Mouse (Mus musculus): ENCODE results near the gene Arid1b.

Arid1b gene

GRCm38 (mm10) chr17:5055412-5055811, 61.3 kb downstream of the Arid1b start:
- in situ Hi-C loops (cut with MboI, MseI) = no loop called here

- in situ Hi-C loops (cut with MboI, MseI) = no loop called here
These were observed 62.5 kb downstream of the Arid1b start for GRCm38 (mm10) chr17:5056654-5057053.

GRCm38 (mm10) chr17:5057286-5057685, 63.2 kb downstream of the Arid1b start:
- in situ Hi-C loops (cut with MboI, MseI) = no loop called here

- in situ Hi-C loops (cut with MboI, MseI) = no loop called here
These were observed 64.0 kb downstream of the Arid1b start for GRCm38 (mm10) chr17:5057944-5058720.

- in situ Hi-C loops (cut with MboI, MseI) = no loop called here
These were observed 65.0 kb downstream of the Arid1b start for GRCm38 (mm10) chr17:5059092-5059601.

- in situ Hi-C loops (cut with MboI, MseI) = no loop called here
These were observed 66.5 kb downstream of the Arid1b start for GRCm38 (mm10) chr17:5060515-5061084.

GRCm38 (mm10) chr17:5061183-5061582, 67.1 kb downstream of the Arid1b start:
- in situ Hi-C loops (cut with MboI, MseI) = no loop called here

GRCm38 (mm10) chr17:5061593-5061992, 67.5 kb downstream of the Arid1b start:
- in situ Hi-C loops (cut with MboI, MseI) = no loop called here

GRCm38 (mm10) chr17:5063471-5064176, 69.5 kb downstream of the Arid1b start:
- in situ Hi-C loops (cut with MboI, MseI) = no loop called here

- in situ Hi-C loops (cut with MboI, MseI) = no loop called here
These were observed 70.6 kb downstream of the Arid1b start for GRCm38 (mm10) chr17:5064777-5065176.

- in situ Hi-C loops (cut with MboI, MseI) = no loop called here
These were observed 71.1 kb downstream of the Arid1b start for GRCm38 (mm10) chr17:5065270-5065669.

- in situ Hi-C loops (cut with MboI, MseI) = no loop called here
These were observed 72.7 kb downstream of the Arid1b start for GRCm38 (mm10) chr17:5066835-5067234.

- in situ Hi-C loops (cut with MboI, MseI) = no loop called here
These were observed 73.1 kb downstream of the Arid1b start for GRCm38 (mm10) chr17:5067264-5067663.

- in situ Hi-C loops (cut with MboI, MseI) = no loop called here
These were observed 76.3 kb downstream of the Arid1b start for GRCm38 (mm10) chr17:5070399-5070798.

- in situ Hi-C loops (cut with MboI, MseI) = no loop called here
These were observed 78.4 kb downstream of the Arid1b start for GRCm38 (mm10) chr17:5072539-5072938.

- in situ Hi-C loops (cut with MboI, MseI) = no loop called here
These were observed 80.8 kb downstream of the Arid1b start for GRCm38 (mm10) chr17:5074752-5075506.

- in situ Hi-C loops (cut with MboI, MseI) = no loop called here
These were observed 83.9 kb downstream of the Arid1b start for GRCm38 (mm10) chr17:5077996-5078395.

- in situ Hi-C loops (cut with MboI, MseI) = no loop called here
These were observed 84.4 kb downstream of the Arid1b start for GRCm38 (mm10) chr17:5078576-5078975.

- in situ Hi-C loops (cut with MboI, MseI) = no loop called here
These were observed 86.8 kb downstream of the Arid1b start for GRCm38 (mm10) chr17:5080884-5081419.

GRCm38 (mm10) chr17:5082274-5082673, 88.1 kb downstream of the Arid1b start:
- in situ Hi-C loops (cut with MboI, MseI) = no loop called here

- in situ Hi-C loops (cut with MboI, MseI) = no loop called here
These were observed 89.4 kb downstream of the Arid1b start for GRCm38 (mm10) chr17:5083497-5083896.

Data from regulatory T cell (primary cell).